In genomic region chr12:3098175-3098574, GRCm38 (mm10) we compare ENCODE assay signal across 7 mouse cellular contexts.
DNase-seq lines count a peak whose midpoint lies in the region; ATAC-seq lines count a peak whose summit lies in the region.
"Not testable (repeated sequence)": the region's sequence is repeated elsewhere in the genome, so short reads cannot be mapped to it uniquely, and the experiment has no call there.

No protein-coding gene starts in this region.

- H3K4me3 ChIP-seq in intestine, embryonic 14.5 days (ENCODE audit: low read depth, low read length), result not testable (repeated sequence)

- not testable (repeated sequence) for ATAC-seq in intestine, embryonic 14.5 days (replicated peaks; ENCODE audit: low FRiP score, low TSS enrichment, low read depth)
- ATAC-seq in megakaryocyte, adult 5-6 weeks (ENCODE audit: poor library complexity, severe bottlenecking), result peak; percentile 84

- not testable (repeated sequence) for H3K4me1 ChIP-seq in intestine, embryonic 14.5 days (replicated peaks; ENCODE audit: control insufficient read depth, insufficient read depth, low read length)

- H3K27me3 ChIP-seq in intestine, embryonic 14.5 days (replicated peaks; ENCODE audit: control insufficient read depth, insufficient read depth, low read length), result not testable (repeated sequence)

- H3K4me2 ChIP-seq in intestine, embryonic 14.5 days (ENCODE audit: low read length), result not testable (repeated sequence)

- WGBS in intestine, embryonic 14.5 days, result 20% methylated on average over 2 of the region's 2 CpGs

- not testable (repeated sequence) for H3K27ac ChIP-seq in intestine, embryonic 14.5 days (ENCODE audit: low read depth)

- not testable (repeated sequence) for H3K36me3 ChIP-seq in intestine, embryonic 14.5 days (ENCODE audit: control insufficient read depth, insufficient read depth, low read length)

- H3K9me3 ChIP-seq in intestine, embryonic 14.5 days (ENCODE audit: control insufficient read depth, low read length), result not testable (repeated sequence)

- not testable (repeated sequence) for H3K9ac ChIP-seq in intestine, embryonic 14.5 days (ENCODE audit: low read length)

- peak; percentile 37 for DNase-seq in ZHBTc4 (ENCODE audit: low read depth, low spot score)
- peak; percentile 63 to 67 for DNase-seq in cerebellum, postnatal 14 days
- peak; percentile 19 to 58 for DNase-seq in frontal cortex, postnatal 36 days (ENCODE audit: low spot score in 2 of 2)
- DNase-seq in intestine, embryonic 14.5 days (ENCODE audit: low spot score), result peak; percentile 52
- DNase-seq in layer of hippocampus, postnatal 14 days (ENCODE audit: low spot score in 2 of 2), result peak; percentile 39 to 60
- DNase-seq in right cerebral cortex, postnatal 36 days (ENCODE audit: low spot score in 2 of 2), result peak; percentile 8

Comparison
In these comparisons a context has a peak if more than half of its experiments do, and no peak if none do; other contexts are left out.
1. DNase-seq: peak in every context shown above with its lines; median percentile 65 in cerebellum, postnatal 14 days; 52 in intestine, embryonic 14.5 days; 50 in layer of hippocampus, postnatal 14 days; 38 in frontal cortex, postnatal 36 days; 37 in ZHBTc4; 8 in right cerebral cortex, postnatal 36 days.